In genomic region chr5:31494513-31495297, GRCm38 (mm10) we compare ENCODE assay signal across 8 mouse cellular contexts. TPM values are rescaled to one million over a fixed set of nuclear protein-coding genes. Genes with fewer than 3 reads are reported as not detected.
DNase-seq lines count a peak whose midpoint lies in the region; ATAC-seq lines count a peak whose summit lies in the region.

Gene Gpn1, plus strand, starts transcription at chr5:31494741.

- peak within 1 kb of the TSS; percentile 75 for H3K27ac ChIP-seq in hindbrain, embryonic 14.5 days

- peak within 1 kb of the TSS; percentile 64 for H3K4me2 ChIP-seq in hindbrain, embryonic 14.5 days (replicated peaks)

- WGBS in hindbrain, embryonic 14.5 days: under 1% methylated on average over 49 of the region's 49 CpGs

- H3K27me3 ChIP-seq in hindbrain, embryonic 14.5 days (ENCODE audit: control insufficient read depth, insufficient read depth, low read length): no peaks in the 10 kb centered on the region

- H3K9ac ChIP-seq in hindbrain, embryonic 14.5 days: peak within 1 kb of the TSS; percentile 69

- H3K9me3 ChIP-seq in hindbrain, embryonic 14.5 days (ENCODE audit: control insufficient read depth, low read length): no peaks in the 10 kb centered on the region

- H3K4me3 ChIP-seq in hindbrain, embryonic 14.5 days (replicated peaks; ENCODE audit: low read length): peak within 1 kb of the TSS; percentile 79

- H3K36me3 ChIP-seq in hindbrain, embryonic 14.5 days (replicated peaks; ENCODE audit: control insufficient read depth, insufficient read depth): peaks cover 34% of the 10 kb centered on the region

- peak; percentile 95 for DNase-seq in R1 (ENCODE audit: low read depth, low spot score)
- peak; percentile 90 to 92 for DNase-seq in cerebellum, postnatal 25 days
- peak; percentile 66 to 86 for DNase-seq in frontal cortex, postnatal 25 days (ENCODE audit: low spot score in 2 of 2)
- peak; percentile 93 for DNase-seq in hindbrain, embryonic 14.5 days (ENCODE audit: low spot score)
- DNase-seq in layer of hippocampus, postnatal 36 days: peak; percentile 89
- DNase-seq in lung, postnatal 36 days: peak; percentile 96
- peak; percentile 96 for DNase-seq in retina, postnatal 1 day
- peak; percentile 78 to 79 for DNase-seq in urinary bladder, adult 18-20 months (ENCODE audit: low spot score in 2 of 2)

- peak; percentile 100 for ATAC-seq in hindbrain, embryonic 14.5 days (ENCODE audit: low FRiP score)

- peaks cover 12% of the 10 kb centered on the region for H3K4me1 ChIP-seq in hindbrain, embryonic 14.5 days (replicated peaks; ENCODE audit: control insufficient read depth, insufficient read depth, low read length)

RNA-seq across cellular contexts. Expression of gene Gpn1, which starts in this region (rescaled TPM):
- 67.8 and 75.2 TPM in 2 replicates for polyA plus RNA-seq in hindbrain, embryonic 14.5 days (2014; fragmentation: Nextera tagmentation; extraction: Ambion mirVana)
- 10 to 100 TPM; 32.5 to 34.0 TPM for total RNA-seq in layer of hippocampus, postnatal 36 days (2021)

Comparison
In these comparisons a context has a peak if more than half of its experiments do, and no peak if none do; other contexts are left out.
1. Peak in every context shown above with its lines: DNase-seq, ATAC-seq, H3K4me3 ChIP-seq and H3K27ac ChIP-seq.